Mouse (Mus musculus) liver, embryonic 15.5 days (tissue): ENCODE data around the gene Sec14l4. TPM values are rescaled to one million over a fixed set of nuclear protein-coding genes. Genes with fewer than 3 reads are reported as not detected.

Experiments used
- polyA plus RNA-seq: library from polyadenylated mRNA; unstranded; fragments of >200 nt; fragmentation: Nextera tagmentation; extraction: Ambion mirVana; gene quantifications from 2 replicates; pipeline ENCODE4 v1.2.1, GENCODE M21; 2015

The Sec14l4 gene
- polyA plus RNA-seq, 1 experiment from 2014 or later: 3.6 TPM

Other genes starting within 250 kb of the Sec14l4 start
- gene Osbp2, start 167.6 kb upstream of the Sec14l4 start, polyA plus RNA-seq: 0.09 TPM in 2 replicates
- gene 4921536K21Rik, start 136.4 kb upstream of the Sec14l4 start, polyA plus RNA-seq: not detected in 2 replicates
- gene Dusp18, start 136.2 kb upstream of the Sec14l4 start, polyA plus RNA-seq: 0.13 and 0.38 TPM in 2 replicates
- 0.43 and 0.44 TPM in 2 replicates for gene Slc35e4, start 116.8 kb upstream of the Sec14l4 start, polyA plus RNA-seq
- gene Tcn2, start 99.3 kb upstream of the Sec14l4 start, polyA plus RNA-seq: 28.6 and 32.0 TPM in 2 replicates
- gene Pes1, start 67.5 kb upstream of the Sec14l4 start, polyA plus RNA-seq: 36.5 and 37.2 TPM in 2 replicates
- gene 4930556J24Rik, start 54.7 kb upstream of the Sec14l4 start, polyA plus RNA-seq: 0.17 TPM in 1 of 2 replicates, not detected in the other
- gene Gal3st1, start 47.8 kb upstream of the Sec14l4 start, polyA plus RNA-seq: 1.6 and 2.1 TPM in 2 replicates
- not detected in 2 replicates for gene Sec14l3, start 33.4 kb downstream of the Sec14l4 start, polyA plus RNA-seq
- gene Mtfp1, start 64.0 kb downstream of the Sec14l4 start, polyA plus RNA-seq: 20.4 and 23.2 TPM in 2 replicates
- 9.1 and 11.0 TPM in 2 replicates for gene Sec14l2, start 92.0 kb downstream of the Sec14l4 start, polyA plus RNA-seq
- gene Rnf215, start 103.7 kb downstream of the Sec14l4 start, polyA plus RNA-seq: 5.0 and 5.9 TPM in 2 replicates
- 0.47 and 0.76 TPM in 2 replicates for gene Ccdc157, start 128.8 kb downstream of the Sec14l4 start, polyA plus RNA-seq
- 19.3 and 19.4 TPM in 2 replicates for gene Sf3a1, start 128.9 kb downstream of the Sec14l4 start, polyA plus RNA-seq
- gene Tbc1d10a, start 155.3 kb downstream of the Sec14l4 start, polyA plus RNA-seq: 7.0 TPM in 2 replicates
- 1.5 TPM in 2 replicates for gene Castor1, start 186.8 kb downstream of the Sec14l4 start, polyA plus RNA-seq
- 0.50 TPM in 2 replicates for gene Osm, start 205.0 kb downstream of the Sec14l4 start, polyA plus RNA-seq
- not detected in 2 replicates for gene Lif, start 226.1 kb downstream of the Sec14l4 start, polyA plus RNA-seq